Mouse (Mus musculus) MEL (cell line): Measurements from ENCODE around the gene Col6a4. TPM values are rescaled to one million over a fixed set of nuclear protein-coding genes. Genes with fewer than 3 reads are reported as not detected.

Experiments
- DNase-seq: peaks from one replicate; pipeline ENCODE4 v3.0.0; 2011; ENCODE audit warnings: low read depth, low spot score
- H3K27ac ChIP-seq: 2 replicates; pipeline ENCODE4 v1.5.1; 2012; ENCODE audit warnings: low read depth, mild to moderate bottlenecking, control low read depth, low read length, moderate library complexity; ENCODE audit not compliant: control insufficient read depth
- H3K27me3 ChIP-seq, 2 experiments: fragments of 150-350 bp in 1 of 2; sonication (generic) in 1 of 2; 2 replicates each; pipeline ENCODE4 v1.6.1; 2012; ENCODE audit warnings: low read length in 2 of 2, mild to moderate bottlenecking in 2 of 2, improper control_type of control experiment in 1 of 2, moderate library complexity in 1 of 2; ENCODE audit not compliant: insufficient read depth in 2 of 2, control insufficient read depth in 1 of 2
- H3K36me3 ChIP-seq, 2 experiments: 2 replicates each; pipeline ENCODE4 v1.6.1; 2012 to 2014; ENCODE audit warnings: low read length in 2 of 2, improper control_type of control experiment in 1 of 2, inconsistent platforms in 1 of 2, mild to moderate bottlenecking in 1 of 2; ENCODE audit not compliant: insufficient read depth in 2 of 2, control insufficient read depth in 1 of 2
- H3K4me1 ChIP-seq, 2 experiments: fragments of 150-350 bp in 1 of 2; sonication (generic) in 1 of 2; 2 replicates each; pipeline ENCODE4 v1.6.1; 2012; ENCODE audit warnings: low read length in 2 of 2, improper control_type of control experiment in 1 of 2, mild to moderate bottlenecking in 1 of 2; ENCODE audit not compliant: insufficient read depth in 2 of 2, control insufficient read depth in 1 of 2
- H3K4me3 ChIP-seq, 2 experiments: fragments of 150-350 bp in 1 of 2; sonication (generic) in 1 of 2; 2 replicates each; pipeline ENCODE4 v1.5.1; 2012; ENCODE audit warnings: low read depth in 2 of 2, low read length in 2 of 2, mild to moderate bottlenecking in 2 of 2, moderate library complexity in 2 of 2, control low read depth in 1 of 2, improper control_type of control experiment in 1 of 2; ENCODE audit not compliant: control insufficient read depth in 1 of 2, insufficient read depth in 1 of 2
- H3K79me2 ChIP-seq: 2 replicates; pipeline ENCODE4 v1.6.1; 2012; ENCODE audit warnings: mild to moderate bottlenecking, low read length, moderate library complexity; ENCODE audit not compliant: control insufficient read depth, poor library complexity, insufficient read depth
- H3K9ac ChIP-seq: 2 replicates; pipeline ENCODE4 v1.6.1; 2012; ENCODE audit warnings: low read depth, mild to moderate bottlenecking, control low read depth, low read length, moderate library complexity; ENCODE audit not compliant: control insufficient read depth, poor library complexity, severe bottlenecking
- H3K9me3 ChIP-seq: fragments of 150-350 bp; sonication (generic); replicated peaks from 2 replicates; pipeline ENCODE4 v1.6.1; 2012; ENCODE audit warnings: mild to moderate bottlenecking, low read length, improper control_type of control experiment, moderate library complexity; ENCODE audit not compliant: insufficient read depth
- BHLHE40 ChIP-seq: IDR thresholded peaks from 2 replicates; pipeline ENCODE4 v1.6.1; 2012; ENCODE audit warnings: low read depth, mild to moderate bottlenecking, inconsistent platforms, low read length, improper control_type of control experiment, borderline replicate concordance
- CHD1 ChIP-seq: IDR thresholded peaks from 2 replicates; pipeline ENCODE4 v1.6.1; 2012; ENCODE audit warnings: low read depth, mild to moderate bottlenecking, inconsistent platforms, low read length, improper control_type of control experiment
- CHD2 ChIP-seq: IDR thresholded peaks from 2 replicates; pipeline ENCODE4 v1.6.1; 2011; ENCODE audit warnings: low read length, improper control_type of control experiment
- CTCF ChIP-seq, 3 experiments: IDR thresholded peaks in 2 of 3; conservative IDR thresholded peaks in 1 of 3; 2 replicates each; pipeline ENCODE4 v1.5.1; 2011 to 2012; ENCODE audit warnings: low read length in 3 of 3, low read depth in 2 of 3, mild to moderate bottlenecking in 2 of 3, improper control_type of control experiment in 1 of 3, inconsistent platforms in 1 of 3, mixed read lengths in 1 of 3, moderate library complexity in 1 of 3; ENCODE audit not compliant: control insufficient read depth in 1 of 3, insufficient read depth in 1 of 3, poor library complexity in 1 of 3, severe bottlenecking in 1 of 3
- E2F4 ChIP-seq: IDR thresholded peaks from 2 replicates; pipeline ENCODE4 v1.6.1; 2011; ENCODE audit warnings: low read depth, low read length, improper control_type of control experiment, borderline replicate concordance
- ELF1 ChIP-seq: IDR thresholded peaks from 2 replicates; pipeline ENCODE4 v1.6.1; 2014; ENCODE audit warnings: low read depth, mild to moderate bottlenecking, inconsistent platforms, low read length, improper control_type of control experiment, moderate library complexity
- EP300 ChIP-seq, 2 experiments: IDR thresholded peaks; 2 replicates each; pipeline ENCODE4 v1.6.1; 2011; ENCODE audit warnings: improper control_type of control experiment in 2 of 2, low read length in 2 of 2, low read depth in 1 of 2, mild to moderate bottlenecking in 1 of 2
- ETS1 ChIP-seq: IDR thresholded peaks from 2 replicates; pipeline ENCODE4 v1.6.1; 2012; ENCODE audit warnings: low read depth, mild to moderate bottlenecking, inconsistent platforms, low read length, improper control_type of control experiment, moderate library complexity
- GABPA ChIP-seq: IDR thresholded peaks from 2 replicates; pipeline ENCODE4 v1.6.1; 2012; ENCODE audit warnings: low read depth, mild to moderate bottlenecking, inconsistent platforms, low read length, improper control_type of control experiment, moderate library complexity
- HCFC1 ChIP-seq: IDR thresholded peaks from 2 replicates; pipeline ENCODE4 v1.6.1; 2012; ENCODE audit warnings: low read depth, mild to moderate bottlenecking, inconsistent platforms, low read length, improper control_type of control experiment, moderate library complexity
- JUND ChIP-seq: IDR thresholded peaks from 2 replicates; pipeline ENCODE4 v1.6.1; 2011; ENCODE audit warnings: low read depth, mild to moderate bottlenecking, improper control_type of control experiment, low read length
- MAFK ChIP-seq: IDR thresholded peaks from 2 replicates; pipeline ENCODE4 v1.6.1; 2011; ENCODE audit warnings: low read depth, mild to moderate bottlenecking, low read length, improper control_type of control experiment, borderline replicate concordance
- MAX ChIP-seq: IDR thresholded peaks from 2 replicates; pipeline ENCODE4 v1.6.1; 2011; ENCODE audit warnings: low read length, improper control_type of control experiment
- MAZ ChIP-seq: IDR thresholded peaks from 2 replicates; pipeline ENCODE4 v1.6.1; 2012; ENCODE audit warnings: low read depth, mild to moderate bottlenecking, inconsistent platforms, low read length, improper control_type of control experiment
- MEF2A ChIP-seq: IDR thresholded peaks from 2 replicates; pipeline ENCODE4 v1.6.1; 2014; ENCODE audit warnings: low read depth, mild to moderate bottlenecking, inconsistent platforms, low read length, improper control_type of control experiment; ENCODE audit not compliant: poor library complexity, insufficient replicate concordance, severe bottlenecking; ENCODE audit errors: extremely low read depth
- NELFE ChIP-seq: IDR thresholded peaks from 2 replicates; pipeline ENCODE4 v1.6.1; 2011; ENCODE audit warnings: low read depth, low read length, improper control_type of control experiment
- NRF1 ChIP-seq: IDR thresholded peaks from 2 replicates; pipeline ENCODE4 v1.6.1; 2014; ENCODE audit warnings: low read depth, mild to moderate bottlenecking, inconsistent platforms, low read length, improper control_type of control experiment, moderate library complexity; ENCODE audit not compliant: poor library complexity, insufficient read depth, severe bottlenecking
- POLR2A ChIP-seq, 2 experiments: IDR thresholded peaks; 2 replicates each; pipeline ENCODE4 v1.6.1; 2011 to 2012; ENCODE audit warnings: low read length in 2 of 2, mild to moderate bottlenecking in 2 of 2, control low read depth in 1 of 2, improper control_type of control experiment in 1 of 2, low read depth in 1 of 2, moderate library complexity in 1 of 2; ENCODE audit not compliant: control insufficient read depth in 1 of 2, insufficient read depth in 1 of 2, poor library complexity in 1 of 2
- POLR2AphosphoS2 ChIP-seq: IDR thresholded peaks from 2 replicates; pipeline ENCODE4 v1.6.1; 2011; ENCODE audit warnings: low read length, improper control_type of control experiment
- POLR2AphosphoS5 ChIP-seq: IDR thresholded peaks from 2 replicates; pipeline ENCODE4 v1.6.1; 2012; ENCODE audit warnings: low read depth, borderline replicate concordance, mild to moderate bottlenecking, inconsistent platforms, low read length, moderate library complexity, mixed read lengths
- RAD21 ChIP-seq: IDR thresholded peaks from 2 replicates; pipeline ENCODE4 v1.6.1; 2011; ENCODE audit warnings: mild to moderate bottlenecking, low read depth, low read length, improper control_type of control experiment
- RCOR1 ChIP-seq: IDR thresholded peaks from 2 replicates; pipeline ENCODE4 v1.6.1; 2012; ENCODE audit warnings: low read depth, mild to moderate bottlenecking, inconsistent platforms, low read length, improper control_type of control experiment
- SIN3A ChIP-seq: IDR thresholded peaks from 2 replicates; pipeline ENCODE4 v1.6.1; 2012; ENCODE audit warnings: low read length, improper control_type of control experiment, inconsistent platforms
- SMC3 ChIP-seq: IDR thresholded peaks from 2 replicates; pipeline ENCODE4 v1.6.1; 2011; ENCODE audit warnings: low read depth, low read length, improper control_type of control experiment
- TAL1 ChIP-seq: IDR thresholded peaks from 2 replicates; pipeline ENCODE4 v1.6.1; 2012; ENCODE audit warnings: mild to moderate bottlenecking, inconsistent platforms, low read length, moderate library complexity, mixed read lengths
- TBP ChIP-seq: IDR thresholded peaks from 2 replicates; pipeline ENCODE4 v1.8.0; 2011; ENCODE audit warnings: low read depth, low read length, improper control_type of control experiment
- TCF12 ChIP-seq: IDR thresholded peaks from 2 replicates; pipeline ENCODE4 v1.6.1; 2014; ENCODE audit warnings: low read depth, mild to moderate bottlenecking, inconsistent platforms, low read length, improper control_type of control experiment, moderate library complexity
- UBTF ChIP-seq: IDR thresholded peaks from 2 replicates; pipeline ENCODE4 v1.6.1; 2012; ENCODE audit warnings: low read depth, mild to moderate bottlenecking, inconsistent platforms, low read length, improper control_type of control experiment, moderate library complexity, borderline replicate concordance; ENCODE audit not compliant: insufficient read depth
- USF2 ChIP-seq, 2 experiments: IDR thresholded peaks; 2 replicates each; pipeline ENCODE4 v1.6.1; 2011 to 2012; ENCODE audit warnings: improper control_type of control experiment in 2 of 2, low read length in 2 of 2, borderline replicate concordance in 1 of 2, inconsistent platforms in 1 of 2, low read depth in 1 of 2, mild to moderate bottlenecking in 1 of 2; ENCODE audit not compliant: insufficient read depth in 1 of 2
- ZC3H11A ChIP-seq: IDR thresholded peaks from 2 replicates; pipeline ENCODE4 v1.6.1; 2012; ENCODE audit warnings: low read depth, mild to moderate bottlenecking, inconsistent platforms, low read length, improper control_type of control experiment
- ZKSCAN1 ChIP-seq: IDR thresholded peaks from 2 replicates; pipeline ENCODE4 v1.6.1; 2012; ENCODE audit warnings: low read depth, mild to moderate bottlenecking, inconsistent platforms, low read length, improper control_type of control experiment, moderate library complexity
- polyA plus RNA-seq, 2 experiments: library from polyadenylated mRNA; stranded (reverse) in 1 of 2; unstranded in 1 of 2; fragments of >175 nt in 1 of 2; fragments of >200 nt in 1 of 2; gene quantifications; 2 replicates each; pipeline versions ENCODE4 v1.2.1 to v1.2.4; 2012; ENCODE audit warnings: low replicate concordance in 2 of 2, low read depth in 1 of 2; ENCODE audit not compliant: insufficient read length in 2 of 2, insufficient read depth in 1 of 2, missing spikeins in 1 of 2
- total RNA-seq: library from RNA; depleted of rRNA; stranded (reverse); fragments of 300-350 nt; gene quantifications from 2 replicates; pipeline ENCODE4 v1.2.3, GENCODE M21; 2012

Gene Col6a4
- total and polyA plus RNA-seq, 3 experiments = not detected

- no peak overlapping the region for H3K27ac ChIP-seq
- H3K4me3 ChIP-seq = no peak overlapping the region
- no peak overlapping the region for H3K9ac ChIP-seq
- no peaks in the 10 kb centered on the region for H3K36me3 ChIP-seq
- H3K79me2 ChIP-seq = no peaks in the 10 kb centered on the region
- H3K27me3 ChIP-seq = no peaks in the 10 kb centered on the region
- H3K9me3 ChIP-seq = no peaks in the 10 kb centered on the region
- no peaks in the 10 kb centered on the region for H3K4me1 ChIP-seq
- DNase-seq = no peak
- TF ChIP-seq TBP (no peak), USF2 (IDR thresholded peaks at IDR 0.05; ENCODE audit: borderline replicate concordance in 1 of 2, insufficient read depth in 1 of 2, low read depth in 1 of 2, low read length in 2 of 2) (no peak), TCF12 (no peak), NRF1 (no peak), POLR2A (IDR thresholded peaks at IDR 0.05; ENCODE audit: control insufficient read depth in 1 of 2, insufficient read depth in 1 of 2, low read depth in 1 of 2, low read length in 2 of 2, poor library complexity in 1 of 2) (no peak), ZKSCAN1 (no peak), BHLHE40 (no peak), NELFE (no peak), ZC3H11A (no peak), MAFK (no peak), UBTF (no peak), TAL1 (no peak), E2F4 (no peak), GABPA (no peak), RCOR1 (no peak), CHD2 (no peak), POLR2AphosphoS5 (no peak), CTCF (IDR thresholded peaks at IDR 0.05 in 2 of 3, conservative IDR thresholded peaks at IDR 0.05 in 1 of 3; ENCODE audit: control insufficient read depth in 1 of 3, insufficient read depth in 1 of 3, low read depth in 2 of 3, low read length in 3 of 3, poor library complexity in 1 of 3, severe bottlenecking in 1 of 3) (no peak)
- TF ChIP-seq, all 39 proteins: peak for 0
These were observed 120.3 kb downstream of the Col6a4 start for GRCm38 (mm10) chr9:105976314-105976713.

DNA sequence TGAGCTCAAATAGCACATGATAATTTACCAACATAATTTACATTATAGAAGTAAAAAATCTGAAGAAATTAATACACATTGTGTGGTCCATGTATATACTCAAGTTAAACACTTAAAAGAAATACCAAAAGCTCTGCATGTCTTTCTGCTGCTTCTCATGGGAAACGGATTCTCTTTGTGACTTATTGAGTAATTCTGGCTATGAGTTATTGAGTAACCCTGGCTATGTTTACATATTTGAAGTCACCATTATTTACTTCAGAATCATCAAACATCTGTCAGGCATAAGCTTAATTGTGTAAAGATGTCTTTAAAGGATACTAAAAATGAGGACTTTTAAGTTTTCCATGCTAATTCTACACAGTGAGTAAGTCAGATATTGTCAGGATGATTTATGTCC lies 122.8 kb downstream of the Col6a4 start:
- no peaks in the 10 kb centered on the region for H3K4me1 ChIP-seq
- no peak overlapping the region for H3K9ac ChIP-seq
- no peak overlapping the region for H3K4me3 ChIP-seq
- no peaks in the 10 kb centered on the region for H3K79me2 ChIP-seq
- H3K27ac ChIP-seq = no peak overlapping the region
- no peak for TF ChIP-seq TCF12
- TF ChIP-seq JUND = no peak
- TF ChIP-seq CHD1 = no peak
- no peak for TF ChIP-seq HCFC1
- no peak for TF ChIP-seq MAX
- TF ChIP-seq CTCF (IDR thresholded peaks at IDR 0.05 in 2 of 3, conservative IDR thresholded peaks at IDR 0.05 in 1 of 3; ENCODE audit: control insufficient read depth in 1 of 3, insufficient read depth in 1 of 3, low read depth in 2 of 3, low read length in 3 of 3, poor library complexity in 1 of 3, severe bottlenecking in 1 of 3) = no peak
- no peak for TF ChIP-seq MEF2A
- TF ChIP-seq SIN3A = no peak
- TF ChIP-seq RAD21 = no peak
- no peak for TF ChIP-seq SMC3
- no peak for TF ChIP-seq POLR2A (IDR thresholded peaks at IDR 0.05; ENCODE audit: control insufficient read depth in 1 of 2, insufficient read depth in 1 of 2, low read depth in 1 of 2, low read length in 2 of 2, poor library complexity in 1 of 2)
- TF ChIP-seq POLR2AphosphoS5 = no peak
- no peak for TF ChIP-seq ELF1
- TF ChIP-seq ETS1 = no peak
- TF ChIP-seq RCOR1 = no peak
- no peak for TF ChIP-seq POLR2AphosphoS2
- no peak for TF ChIP-seq MAZ
- TF ChIP-seq EP300 (IDR thresholded peaks at IDR 0.05; ENCODE audit: low read depth in 1 of 2, low read length in 2 of 2) = no peak
- H3K9me3 ChIP-seq = no peaks in the 10 kb centered on the region
- DNase-seq = no peak
- H3K27me3 ChIP-seq = no peaks in the 10 kb centered on the region
- H3K36me3 ChIP-seq = no peaks in the 10 kb centered on the region
